Mouse (Mus musculus) embryonic facial prominence, embryonic 12.5 days (tissue): ENCODE measurements around the gene 1110002E22Rik. TPM values are rescaled to one million over a fixed set of nuclear protein-coding genes. Genes with fewer than 3 reads are reported as not detected.

ENCODE experiments used
- ATAC-seq: fragments of 200-750 bp; cut with Nextera tagmentation; 2 replicates; pipeline ENCODE4 v1.8.0; 2017; ENCODE audit not compliant: insufficient number of reproducible peaks, insufficient read depth, low FRiP score, low TSS enrichment
- H3K27ac ChIP-seq: fragments of 300-500 bp; sonication (generic); 2 replicates; pipeline ENCODE4 v1.5.1; 2016; ENCODE audit warnings: mild to moderate bottlenecking
- H3K27me3 ChIP-seq: fragments of 300-500 bp; sonication (generic); 2 replicates; pipeline ENCODE4 v1.6.1; 2016; ENCODE audit warnings: mild to moderate bottlenecking, moderate library complexity
- H3K36me3 ChIP-seq: fragments of 300-500 bp; sonication (generic); 2 replicates; pipeline ENCODE4 v1.6.1; 2016; ENCODE audit warnings: mild to moderate bottlenecking
- H3K4me1 ChIP-seq: fragments of 300-500 bp; sonication (generic); 2 replicates; pipeline ENCODE4 v1.6.1; 2016
- H3K4me2 ChIP-seq: fragments of 300-500 bp; sonication (generic); replicated peaks from 2 replicates; pipeline ENCODE4 v1.6.1; 2016; ENCODE audit warnings: mild to moderate bottlenecking, moderate library complexity
- H3K4me3 ChIP-seq: fragments of 300-500 bp; sonication (generic); 2 replicates; pipeline ENCODE4 v1.5.1; 2016; ENCODE audit warnings: mild to moderate bottlenecking
- H3K9ac ChIP-seq: fragments of 300-500 bp; sonication (generic); 2 replicates; pipeline ENCODE4 v1.6.1; 2016; ENCODE audit warnings: mild to moderate bottlenecking, moderate library complexity
- H3K9me3 ChIP-seq: fragments of 300-500 bp; sonication (generic); 2 replicates; pipeline ENCODE4 v1.6.1; 2016; ENCODE audit warnings: mild to moderate bottlenecking, moderate library complexity
- WGBS: fragments of 180-500 bp; shearing (Covaris S2); methylation state at CpG from one replicate; pipeline ENCODE4 v1.1.7; 2016; 5-methylcytosine and 5-hydroxymethylcytosine counted together
- polyA plus RNA-seq: library from polyadenylated mRNA; unstranded; fragments of >200 nt; fragmentation: Nextera tagmentation; extraction: Ambion mirVana; gene quantifications from 2 replicates; pipeline ENCODE4 v1.2.1, GENCODE M21; 2016

The 1110002E22Rik gene
- 0.27 and 0.47 TPM in 2 replicates for polyA plus RNA-seq

DNA sequence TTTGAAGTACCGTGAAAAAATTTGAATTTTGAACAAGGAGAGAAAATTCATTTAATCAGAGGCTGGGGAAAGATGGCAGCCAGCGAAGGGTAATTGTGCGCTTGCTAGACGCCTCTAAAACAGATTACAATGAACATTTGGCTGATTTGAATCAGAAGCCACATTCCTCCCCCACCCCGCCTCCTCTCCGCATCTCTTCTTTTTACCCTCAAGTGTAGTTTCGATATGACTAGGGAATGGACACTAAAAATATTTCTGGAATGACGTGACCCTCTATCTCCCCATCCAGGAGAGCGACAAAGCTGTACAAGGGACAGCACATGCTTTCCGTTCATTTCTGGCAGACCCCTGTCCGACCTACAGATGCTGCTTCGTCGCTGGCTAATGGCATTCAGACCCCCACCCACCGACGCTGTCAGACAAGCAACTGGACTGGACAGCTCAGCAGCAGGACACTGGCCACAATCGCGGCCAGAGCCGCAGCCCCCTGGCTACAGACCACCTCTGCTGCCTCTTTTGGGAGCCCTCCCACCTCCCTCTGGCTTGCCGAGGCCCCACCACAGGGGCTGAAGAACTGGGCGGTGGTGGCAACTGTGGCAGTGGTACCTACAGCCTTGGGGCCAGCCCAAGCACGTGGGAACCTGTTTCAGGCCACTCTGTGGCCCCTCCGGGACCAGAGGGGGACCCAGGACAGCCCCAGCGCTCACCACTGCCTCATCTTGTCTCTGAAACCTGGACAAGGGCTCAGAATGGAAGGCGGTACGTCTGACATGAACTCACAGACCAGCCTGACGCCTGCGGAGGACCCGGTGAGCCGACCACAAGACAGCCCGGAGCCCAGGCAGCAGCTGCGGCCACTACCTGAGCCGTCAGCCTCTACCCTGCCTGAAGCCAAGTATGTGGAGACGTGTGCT is at the start of gene 1110002E22Rik:
Gene 1110002E22Rik (plus strand): TSS at position 321 of the 914 bp plus-strand sequence.
- peak within 1 kb of the TSS; percentile 70; the same call in 1 of the 2 replicates for H3K27ac ChIP-seq
- H3K4me1 ChIP-seq: peaks cover 21% of the 10 kb centered on the region
- 0 out of 2 replicates have a peak within 1 kb of the TSS, but pooled peaks have one; percentile 13 for H3K4me2 ChIP-seq
- H3K36me3 ChIP-seq: no peaks in the 10 kb centered on the region
- no peaks in the 10 kb centered on the region for H3K9me3 ChIP-seq
- 67% methylated on average over 33 of the region's 33 CpGs for WGBS
- ATAC-seq: no peak
- H3K4me3 ChIP-seq: no peak within 1 kb of the TSS
- no peaks in the 10 kb centered on the region for H3K27me3 ChIP-seq
- H3K9ac ChIP-seq: no peak within 1 kb of the TSS

DNA sequence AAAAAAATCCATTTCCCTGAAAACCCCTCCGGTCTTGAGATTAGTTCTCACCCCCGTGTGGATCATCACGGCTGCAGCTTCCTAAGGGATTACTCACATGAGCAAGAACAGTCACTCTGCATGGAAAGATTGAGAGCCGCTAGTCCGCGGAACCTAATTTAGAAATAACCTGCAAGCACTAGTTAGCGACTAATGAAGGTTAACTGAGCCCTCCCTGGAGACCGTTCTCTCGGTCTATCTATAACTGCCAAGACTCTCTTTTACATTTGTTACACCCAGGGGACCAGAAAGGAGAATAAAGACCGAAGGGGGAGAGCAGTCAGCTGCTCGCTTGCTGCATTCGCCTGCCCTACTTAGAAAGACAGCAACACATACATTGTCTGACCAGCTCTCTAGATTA is 48.0 kb upstream of the 1110002E22Rik start:
- Histone ChIP-seq H3K9me3 (no peaks in the 10 kb centered on the region), H3K36me3 (no peaks in the 10 kb centered on the region), H3K4me1 (no peaks in the 10 kb centered on the region), H3K4me3 (no peak overlapping the region), H3K27ac (no peak overlapping the region), H3K9ac (no peak overlapping the region), H3K27me3 (no peaks in the 10 kb centered on the region), H3K4me2 (no peak overlapping the region)
- ATAC-seq: no peak
- 75% methylated on average over 12 of the region's 12 CpGs for WGBS

DNA sequence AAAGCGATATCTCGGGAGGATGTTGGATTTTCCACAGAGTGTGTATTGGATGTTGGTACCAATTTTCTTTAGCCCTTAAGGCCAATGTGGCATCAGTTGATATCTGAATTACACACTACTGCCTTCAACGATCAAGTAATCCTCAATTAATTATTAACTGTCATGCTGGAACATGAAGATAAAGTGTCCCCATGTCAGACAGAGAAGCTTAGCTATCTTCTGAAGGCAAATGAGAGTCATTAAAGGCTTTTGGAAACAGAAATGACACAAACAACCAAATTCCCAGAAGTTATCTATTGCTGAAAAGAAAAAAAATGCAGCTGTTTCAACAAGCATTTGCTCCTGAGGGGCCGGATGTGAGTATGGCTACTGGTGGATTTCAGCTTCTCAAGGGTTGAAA is 42.8 kb upstream of the 1110002E22Rik start:
- Histone ChIP-seq H3K9me3 (no peaks in the 10 kb centered on the region), H3K4me1 (no peaks in the 10 kb centered on the region), H3K36me3 (no peaks in the 10 kb centered on the region), H3K4me3 (no peak overlapping the region), H3K4me2 (no peak overlapping the region), H3K9ac (no peak overlapping the region), H3K27ac (no peak overlapping the region), H3K27me3 (no peaks in the 10 kb centered on the region)
- WGBS: 85% methylated on average over 4 of the region's 4 CpGs
- ATAC-seq: no peak

DNA sequence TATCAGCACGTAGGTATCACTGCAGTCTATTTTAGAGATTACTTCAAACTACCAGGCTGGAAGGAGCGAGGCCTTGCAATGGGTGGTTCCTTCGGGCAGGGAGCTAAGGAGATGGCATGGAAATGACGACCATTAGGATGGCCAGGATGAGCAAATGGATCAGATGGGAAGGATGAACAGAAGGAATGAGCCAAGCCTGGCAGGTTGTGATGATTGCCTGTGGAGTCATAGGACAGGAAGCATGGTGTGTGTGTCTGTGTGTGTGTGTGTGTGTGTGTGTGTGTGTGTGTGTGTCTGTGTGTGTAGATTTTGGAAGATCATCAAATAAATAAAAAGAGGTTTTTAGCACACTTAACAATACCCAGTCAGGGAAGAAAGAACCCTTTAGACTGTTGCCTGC is 42.2 kb upstream of the 1110002E22Rik start:
- 82% methylated on average over 4 of the region's 4 CpGs for WGBS
- ATAC-seq: no peak

DNA sequence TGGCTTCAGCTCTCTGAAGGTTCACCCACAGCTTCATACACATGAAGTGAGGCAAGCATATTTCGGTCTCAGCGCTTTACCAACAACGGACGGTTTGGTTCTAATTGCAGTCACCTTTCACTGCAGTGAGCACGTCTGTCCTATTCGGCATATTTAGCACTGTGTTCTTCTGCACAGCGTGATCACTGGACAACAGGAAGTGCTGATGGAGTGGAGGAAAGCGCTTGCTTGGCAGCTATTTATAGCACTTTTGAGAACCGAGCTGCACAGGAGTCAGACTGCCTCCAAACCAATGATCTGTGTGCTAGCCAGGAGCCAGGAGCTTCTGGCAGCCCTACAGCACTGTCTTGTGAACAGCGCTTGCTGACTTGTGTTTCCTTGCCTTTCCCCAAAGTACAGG is 38.6 kb upstream of the 1110002E22Rik start:
- H3K9ac ChIP-seq: no peak overlapping the region
- H3K9me3 ChIP-seq: no peaks in the 10 kb centered on the region
- no peaks in the 10 kb centered on the region for H3K27me3 ChIP-seq
- ATAC-seq: no peak
- H3K4me3 ChIP-seq: no peak overlapping the region
- WGBS: 71% methylated on average over 10 of the region's 10 CpGs
- no peak overlapping the region for H3K27ac ChIP-seq
- H3K4me2 ChIP-seq: no peak overlapping the region
- no peaks in the 10 kb centered on the region for H3K4me1 ChIP-seq
- H3K36me3 ChIP-seq: no peaks in the 10 kb centered on the region

More for the DNA sequence above, 42.2 kb upstream of the 1110002E22Rik start:
- H3K4me1 ChIP-seq: no peaks in the 10 kb centered on the region
- H3K9ac ChIP-seq: no peak overlapping the region
- no peaks in the 10 kb centered on the region for H3K27me3 ChIP-seq
- H3K9me3 ChIP-seq: no peaks in the 10 kb centered on the region
- no peak overlapping the region for H3K4me2 ChIP-seq
- H3K4me3 ChIP-seq: no peak overlapping the region
- no peaks in the 10 kb centered on the region for H3K36me3 ChIP-seq
- H3K27ac ChIP-seq: no peak overlapping the region

DNA sequence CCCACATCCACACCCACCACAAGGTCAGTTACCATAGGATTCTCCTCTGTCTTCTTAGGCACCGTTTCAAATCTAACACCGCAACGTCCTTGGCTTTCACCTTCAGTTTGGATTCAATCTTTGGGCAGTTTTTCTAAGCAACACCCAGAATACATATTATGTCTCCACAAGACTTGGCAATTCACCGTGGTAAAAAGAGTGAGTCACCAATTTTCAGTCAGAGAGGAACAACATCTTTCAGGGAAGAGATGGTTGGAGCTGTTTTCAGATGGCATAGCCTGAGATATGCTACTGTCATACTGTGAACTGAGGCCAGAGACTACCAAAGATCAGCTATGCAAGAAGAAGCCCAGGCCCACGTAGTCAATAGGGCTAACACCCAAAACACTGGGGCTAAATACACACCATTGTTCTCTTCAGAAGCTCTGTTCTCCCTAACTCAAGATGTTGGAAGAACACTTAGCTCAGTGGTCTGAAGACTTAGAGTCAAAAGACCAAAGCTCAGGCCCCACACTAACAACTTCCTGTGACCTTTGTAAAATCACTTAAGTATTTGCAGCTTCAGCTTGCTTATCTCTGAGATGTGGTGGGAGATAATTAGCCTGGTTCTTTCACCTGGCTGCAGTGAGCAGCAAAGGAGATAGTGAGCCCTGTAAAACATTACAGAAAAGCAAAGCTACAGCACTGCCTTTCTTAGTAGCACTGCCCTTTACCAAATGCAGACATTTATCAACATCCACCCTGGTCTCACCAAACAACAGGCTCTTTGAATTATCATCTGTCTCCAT is 37.1 kb upstream of the 1110002E22Rik start:
- H3K9ac ChIP-seq: no peak overlapping the region
- no peak for ATAC-seq
- H3K27me3 ChIP-seq: no peaks in the 10 kb centered on the region
- no peak overlapping the region for H3K27ac ChIP-seq
- H3K4me3 ChIP-seq: no peak overlapping the region
- no peak overlapping the region for H3K4me2 ChIP-seq
- 78% methylated on average over 5 of the region's 5 CpGs for whole genome bisulfite sequencing
- H3K4me1 ChIP-seq: no peaks in the 10 kb centered on the region
- H3K9me3 ChIP-seq: no peaks in the 10 kb centered on the region
- H3K36me3 ChIP-seq: no peaks in the 10 kb centered on the region

DNA sequence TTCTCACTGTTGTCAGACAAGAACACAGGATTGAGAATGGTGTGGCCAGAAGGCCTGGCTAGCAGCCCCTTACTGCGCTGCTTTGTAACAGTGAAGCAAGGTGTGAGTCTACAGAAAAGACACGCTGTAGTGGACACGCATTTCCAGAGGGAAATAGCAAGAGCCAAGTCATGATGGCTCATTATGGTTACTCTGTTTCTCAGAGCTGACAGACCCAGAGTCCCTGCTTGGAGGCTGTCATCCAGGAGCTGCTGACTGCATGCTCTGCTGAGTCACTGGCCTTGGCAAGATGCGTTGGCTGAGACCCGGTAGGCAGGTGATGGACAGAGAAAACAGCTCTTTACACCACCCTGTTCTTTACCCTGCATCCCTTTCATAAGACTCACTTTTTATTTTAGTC is 35.5 kb upstream of the 1110002E22Rik start:
- no peak overlapping the region for H3K4me3 ChIP-seq
- 93% methylated on average over 5 of the region's 5 CpGs for WGBS
- H3K36me3 ChIP-seq: no peaks in the 10 kb centered on the region
- H3K9me3 ChIP-seq: no peaks in the 10 kb centered on the region
- no peaks in the 10 kb centered on the region for H3K27me3 ChIP-seq
- H3K9ac ChIP-seq: no peak overlapping the region
- H3K4me2 ChIP-seq: no peak overlapping the region
- H3K27ac ChIP-seq: no peak overlapping the region
- no peak for ATAC-seq
- no peaks in the 10 kb centered on the region for H3K4me1 ChIP-seq

DNA sequence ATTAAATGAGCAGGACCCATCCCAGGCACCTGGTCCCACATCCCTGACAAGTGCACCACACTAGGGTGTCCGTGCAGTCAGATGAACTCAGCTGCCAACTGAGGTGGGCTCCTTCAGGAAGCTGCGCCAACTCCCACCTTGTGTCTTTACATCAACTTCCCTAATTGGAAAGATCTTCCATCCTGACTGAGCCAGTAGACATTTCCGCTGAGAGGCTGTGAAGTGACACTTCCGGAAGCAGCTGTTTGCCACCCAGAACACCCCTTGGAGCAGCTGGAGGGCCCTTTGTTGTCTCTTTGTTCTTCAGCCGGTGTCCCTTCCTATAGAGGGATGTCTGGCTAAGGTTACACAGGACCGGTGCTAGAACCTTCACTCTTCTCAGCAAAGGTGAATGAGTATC is 34.3 kb upstream of the 1110002E22Rik start:
- H3K36me3 ChIP-seq: no peaks in the 10 kb centered on the region
- H3K4me3 ChIP-seq: no peak overlapping the region
- H3K4me1 ChIP-seq: no peaks in the 10 kb centered on the region
- H3K27ac ChIP-seq: no peak overlapping the region
- no peak for ATAC-seq
- whole genome bisulfite sequencing: 86% methylated on average over 6 of the region's 6 CpGs
- no peaks in the 10 kb centered on the region for H3K27me3 ChIP-seq
- no peaks in the 10 kb centered on the region for H3K9me3 ChIP-seq
- no peak overlapping the region for H3K4me2 ChIP-seq
- H3K9ac ChIP-seq: no peak overlapping the region

DNA sequence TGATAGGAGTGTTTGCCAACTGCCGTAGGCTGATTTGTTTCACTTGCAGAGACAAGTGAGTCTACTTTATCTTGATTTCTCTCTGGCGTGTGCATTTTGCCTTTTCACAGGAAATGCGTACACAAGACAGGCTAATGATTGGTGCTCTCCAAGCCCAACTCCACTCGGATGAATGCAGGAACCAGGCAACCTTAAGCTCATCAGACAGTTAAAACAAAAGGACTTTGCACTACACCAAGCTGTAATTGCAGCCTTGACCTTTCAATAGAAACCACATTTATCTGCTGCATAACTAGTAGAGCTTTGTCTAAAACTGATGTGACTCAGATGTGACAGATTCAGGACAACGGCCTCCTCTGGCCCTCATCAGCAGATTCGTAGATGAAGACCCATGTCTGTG is 30.9 kb upstream of the 1110002E22Rik start:
- Histone ChIP-seq H3K4me2 (no peak overlapping the region), H3K9ac (no peak overlapping the region), H3K9me3 (no peaks in the 10 kb centered on the region), H3K4me1 (no peaks in the 10 kb centered on the region), H3K27ac (no peak overlapping the region), H3K36me3 (no peaks in the 10 kb centered on the region), H3K27me3 (no peaks in the 10 kb centered on the region), H3K4me3 (no peak overlapping the region)
- WGBS: 70% methylated on average over 6 of the region's 6 CpGs
- ATAC-seq: no peak

DNA sequence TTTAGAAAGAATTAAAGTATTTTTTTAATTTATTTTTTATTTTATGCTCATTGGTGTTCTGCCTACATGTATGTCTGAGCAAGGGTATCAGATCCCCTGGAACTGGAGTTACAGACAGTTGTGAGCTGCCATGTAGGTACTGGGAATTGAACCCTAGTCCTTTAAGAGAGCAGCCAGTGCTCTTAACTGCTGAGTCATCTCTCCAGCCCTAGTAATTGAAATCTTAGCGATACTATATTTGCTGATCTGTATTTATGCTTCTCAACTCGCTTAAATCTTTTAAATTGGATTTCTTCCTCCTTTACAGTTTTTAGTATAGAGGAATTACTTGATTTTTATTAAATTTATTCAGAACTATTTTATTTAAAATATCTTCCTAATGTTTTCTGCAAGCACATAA is 23.9 kb upstream of the 1110002E22Rik start:
- H3K9ac ChIP-seq: no peak overlapping the region
- H3K4me3 ChIP-seq: no peak overlapping the region
- H3K27ac ChIP-seq: no peak overlapping the region
- no peaks in the 10 kb centered on the region for H3K9me3 ChIP-seq
- ATAC-seq: no peak
- H3K4me2 ChIP-seq: no peak overlapping the region
- H3K4me1 ChIP-seq: 0 out of 2 replicates have a peak, but pooled peaks cover 3% of the 10 kb centered on the region
- 73% methylated on average over 2 of the region's 2 CpGs for WGBS
- no peaks in the 10 kb centered on the region for H3K36me3 ChIP-seq
- no peaks in the 10 kb centered on the region for H3K27me3 ChIP-seq

DNA sequence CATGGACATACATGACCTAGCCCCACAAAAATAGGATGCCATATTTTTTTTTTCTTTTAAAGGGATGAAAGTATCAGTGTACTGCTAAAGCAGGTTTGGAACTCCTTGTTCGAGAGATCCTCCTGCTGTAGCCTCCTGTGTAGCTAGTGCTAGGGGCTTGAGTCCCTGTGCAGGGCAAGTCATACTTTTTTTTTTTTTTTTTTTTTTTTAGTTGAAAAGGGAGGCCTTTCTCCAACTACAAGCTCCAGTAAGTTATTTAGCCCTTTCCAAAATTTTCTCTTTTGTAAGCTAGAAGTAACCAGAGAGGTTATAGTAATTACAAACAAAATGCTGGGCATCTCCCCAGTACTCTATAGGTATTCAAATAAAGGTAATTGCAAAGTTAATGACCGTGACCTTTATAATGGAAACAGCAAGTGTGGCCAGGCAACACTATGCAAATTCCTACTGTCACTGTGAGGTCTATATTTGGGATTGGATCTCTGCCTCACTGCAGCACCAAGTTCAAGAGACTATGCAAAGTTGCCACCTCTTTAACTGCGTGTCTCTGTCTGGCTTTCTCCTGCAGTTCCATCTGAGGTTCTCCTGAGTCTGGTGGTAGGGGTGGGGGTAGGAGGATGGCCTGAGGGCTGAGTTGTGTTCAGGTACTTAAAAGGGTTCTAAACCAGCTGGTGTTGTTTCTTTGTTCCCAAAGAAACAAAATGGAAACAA is 23.1 kb upstream of the 1110002E22Rik start:
- H3K27ac ChIP-seq: no peak overlapping the region
- WGBS: 48% methylated on average over 3 of the region's 3 CpGs
- ATAC-seq: no peak
- H3K4me1 ChIP-seq: 0 out of 2 replicates have a peak, but pooled peaks cover 3% of the 10 kb centered on the region
- H3K27me3 ChIP-seq: no peaks in the 10 kb centered on the region
- no peaks in the 10 kb centered on the region for H3K36me3 ChIP-seq
- H3K4me2 ChIP-seq: no peak overlapping the region
- no peak overlapping the region for H3K9ac ChIP-seq
- no peak overlapping the region for H3K4me3 ChIP-seq
- H3K9me3 ChIP-seq: no peaks in the 10 kb centered on the region
